Mouse (Mus musculus) layer of hippocampus, adult 18-20 months (tissue): ENCODE measurements around the gene Zrsr1. TPM values are rescaled to one million over a fixed set of nuclear protein-coding genes. Genes with fewer than 3 reads are reported as not detected.

Experiments used
- DNase-seq, 2 experiments: peaks; one replicate each; pipeline ENCODE4 v3.0.0; 2022; ENCODE audit warnings: low spot score in 2 of 2
- long read RNA-seq: library from polyadenylated mRNA; stranded (forward); transcript quantifications from one replicate; pipeline ENCODE4 v2.0.0, GENCODE M21; 2021
- total RNA-seq, 2 experiments: library from RNA; stranded (reverse); gene quantifications; 2 replicates each; pipeline ENCODE4 v1.2.3; 2021

Zrsr1 gene
- total RNA-seq: 10 to 100 TPM; 71.3 to 72.3 TPM
- long read RNA-seq, full-length matches to known transcripts: 51 of 51 reads
- long read RNA-seq, partial matches to known transcripts: 0 of 51 reads
- long read RNA-seq, other reads (novel, unspliced or antisense): 0 of 51 reads

DNA sequence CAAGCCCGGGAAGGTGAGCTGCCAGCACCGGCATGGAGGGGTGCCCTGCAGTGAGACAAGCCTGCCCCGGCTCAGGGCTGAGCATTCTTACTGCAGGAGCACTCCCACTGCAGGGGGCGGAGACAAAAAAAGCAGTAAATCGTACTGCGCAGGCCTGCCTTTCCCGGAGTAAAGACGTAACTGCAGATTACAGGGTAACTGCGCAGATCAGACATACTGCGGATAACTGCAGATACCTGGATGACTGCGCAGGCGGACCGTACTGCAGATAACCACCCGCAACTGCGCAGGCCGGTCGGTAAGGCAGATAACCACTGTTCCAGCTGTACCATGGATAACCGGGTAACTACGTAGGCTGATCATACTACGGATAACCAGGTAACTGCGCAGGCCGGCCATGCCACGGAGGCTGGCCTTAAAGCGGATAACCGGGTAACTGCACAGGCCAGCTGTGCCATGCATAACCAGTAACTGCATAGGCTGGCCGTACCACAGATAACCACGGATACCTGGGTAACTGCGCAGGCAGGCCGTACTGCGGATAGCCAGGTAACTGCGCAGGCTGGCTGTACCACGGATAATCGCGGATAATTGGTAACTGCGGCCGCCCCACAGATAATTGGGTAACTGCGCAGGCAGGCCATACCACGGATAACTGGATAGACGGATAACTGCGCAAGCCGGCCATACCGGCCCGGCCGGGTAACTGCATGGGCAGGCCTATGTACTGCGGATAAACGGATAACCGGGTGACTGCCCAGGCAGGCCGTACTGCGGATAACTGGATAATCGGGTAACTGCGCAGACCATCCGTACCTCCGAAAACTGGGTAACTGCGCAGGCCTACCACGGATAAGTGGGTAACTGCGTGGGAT, at the start of gene Zrsr1:
Gene Zrsr1 (plus strand): TSS at position 171 of the 875 bp plus-strand sequence.
- DNase-seq: peak; percentile 70 to 81

DNA sequence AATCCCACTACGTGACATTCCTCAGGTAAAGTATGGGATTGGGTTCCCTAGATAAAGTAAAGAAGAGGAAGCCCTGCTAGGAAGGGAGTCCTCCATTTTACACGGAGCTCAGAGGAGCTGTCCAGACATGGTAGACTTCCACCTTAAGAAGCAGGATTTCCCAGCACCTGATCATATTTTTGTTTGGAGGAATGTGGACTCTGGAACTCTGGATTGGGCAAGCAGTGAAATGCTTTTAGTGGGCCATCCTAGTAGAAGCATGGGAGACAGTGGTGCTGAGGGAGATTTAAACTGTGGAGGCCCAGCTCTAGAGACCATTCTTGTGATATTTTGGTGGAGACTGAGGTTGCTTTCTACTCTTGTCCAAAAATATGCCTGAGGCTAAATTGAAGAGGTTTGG, 49.3 kb upstream of the Zrsr1 start:
- no peak for DNase-seq

DNA sequence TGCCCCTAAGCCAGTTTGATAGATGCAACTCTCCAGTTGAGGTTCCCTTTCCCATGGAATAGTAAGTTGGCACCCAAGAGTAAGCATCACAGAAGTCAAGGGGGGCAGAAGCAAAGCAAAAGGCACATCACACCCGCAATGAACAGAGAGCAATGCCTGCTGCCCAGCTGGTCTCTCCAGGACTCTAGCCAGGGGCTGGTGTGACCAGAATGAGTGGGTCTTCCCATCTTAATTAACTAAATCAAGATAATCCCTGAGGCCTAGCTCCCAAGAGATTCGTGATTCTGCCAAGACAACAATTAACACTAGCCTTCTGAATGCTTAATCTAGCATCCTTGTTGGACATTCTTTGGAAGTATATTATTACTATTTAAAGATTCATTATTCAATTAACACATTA, 48.2 kb upstream of the Zrsr1 start:
- DNase-seq: no peak

DNA sequence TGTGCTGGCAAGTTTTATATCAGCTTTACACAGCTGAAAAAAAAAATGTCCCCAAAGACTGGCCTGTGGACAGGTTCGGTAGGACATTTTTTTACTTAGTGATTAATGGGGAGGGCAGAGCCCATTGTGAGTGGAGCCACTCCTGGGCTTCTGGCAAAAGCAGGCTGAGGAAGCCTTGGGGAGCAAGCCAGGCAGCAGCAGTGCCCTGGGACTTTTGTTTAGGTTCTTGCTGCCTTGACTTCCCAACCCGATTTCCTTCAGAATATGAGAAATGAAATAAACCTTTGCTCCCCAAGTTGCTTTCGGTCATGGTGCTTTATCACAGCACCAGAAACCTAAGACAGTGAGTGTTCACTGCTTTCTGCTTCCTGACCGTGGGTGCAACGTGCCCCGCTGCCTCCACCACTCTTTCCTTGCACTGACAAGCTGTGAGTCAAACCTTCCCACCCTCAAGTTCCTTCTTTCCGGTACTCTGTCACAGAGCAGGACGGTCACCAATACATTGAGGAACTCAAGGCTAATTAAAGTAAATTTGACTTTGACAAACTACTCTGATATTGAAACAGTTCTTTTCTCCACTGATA, 43.1 kb upstream of the Zrsr1 start:
- DNase-seq: no peak

DNA sequence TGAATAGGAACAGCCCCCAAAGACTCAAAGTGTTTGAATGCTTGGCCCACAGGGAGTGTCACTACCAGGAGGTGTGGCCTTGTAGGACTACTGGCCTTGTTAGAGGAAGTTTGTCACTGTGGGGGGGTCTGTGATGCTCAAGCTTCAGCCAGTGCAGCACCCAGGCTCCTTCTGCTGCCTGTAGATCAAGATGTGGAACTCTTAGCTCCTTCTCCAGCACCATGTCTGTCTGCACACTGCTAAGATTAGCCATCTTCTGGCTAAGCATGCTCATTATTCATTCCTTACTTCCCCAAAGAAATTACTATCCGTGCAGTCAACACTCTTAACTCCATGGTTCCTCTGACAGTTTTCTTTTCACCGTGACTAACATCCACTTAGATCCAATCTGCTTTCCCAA, 41.7 kb upstream of the Zrsr1 start:
- no peak for DNase-seq

DNA sequence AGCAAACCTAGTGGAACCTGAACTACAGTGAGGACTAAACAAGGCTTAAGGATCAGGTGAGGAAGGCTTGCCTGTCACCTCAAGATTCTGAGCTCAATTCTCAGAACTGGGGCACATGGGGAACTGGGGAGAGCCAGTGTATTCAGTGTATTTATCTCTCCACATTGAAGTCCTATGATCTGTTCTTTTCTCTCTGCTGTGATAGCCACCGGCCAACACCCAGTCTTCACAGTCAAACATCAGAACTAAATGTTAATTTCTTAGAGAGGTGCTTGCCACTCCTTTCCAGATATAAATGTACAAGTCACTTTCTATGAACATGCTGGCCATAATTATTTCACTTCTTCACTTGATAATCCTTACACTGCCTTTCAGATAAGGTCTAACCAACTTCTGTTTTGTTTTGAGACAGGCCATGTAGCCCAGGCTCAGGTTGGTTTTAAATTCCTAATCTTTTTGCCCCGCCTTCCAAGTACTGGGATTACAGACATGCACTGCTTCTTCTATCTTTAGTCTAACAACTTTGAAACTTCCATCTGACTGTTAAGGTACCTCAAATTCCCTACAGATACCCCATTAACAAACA, 40.4 kb upstream of the Zrsr1 start:
- DNase-seq: no peak

DNA sequence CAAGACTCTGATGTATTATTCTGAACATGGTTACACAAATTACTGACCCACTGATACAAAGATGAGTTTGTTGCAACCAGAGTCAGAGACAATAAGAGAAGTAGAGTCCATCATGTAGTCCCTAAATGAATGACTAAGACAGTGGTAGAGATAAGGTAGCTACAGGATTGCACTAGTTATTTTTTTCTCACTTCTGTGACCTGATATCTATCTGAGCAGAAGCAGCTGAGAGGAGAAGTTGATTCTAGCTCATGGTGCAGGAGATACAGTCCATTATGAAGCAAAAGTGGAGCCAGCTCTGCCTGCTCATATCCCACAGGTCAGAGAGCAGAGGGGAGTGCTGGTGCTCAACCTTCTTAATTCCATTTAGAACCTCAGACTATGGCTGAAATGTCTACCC, 39.6 kb upstream of the Zrsr1 start:
- no peak for DNase-seq

DNA sequence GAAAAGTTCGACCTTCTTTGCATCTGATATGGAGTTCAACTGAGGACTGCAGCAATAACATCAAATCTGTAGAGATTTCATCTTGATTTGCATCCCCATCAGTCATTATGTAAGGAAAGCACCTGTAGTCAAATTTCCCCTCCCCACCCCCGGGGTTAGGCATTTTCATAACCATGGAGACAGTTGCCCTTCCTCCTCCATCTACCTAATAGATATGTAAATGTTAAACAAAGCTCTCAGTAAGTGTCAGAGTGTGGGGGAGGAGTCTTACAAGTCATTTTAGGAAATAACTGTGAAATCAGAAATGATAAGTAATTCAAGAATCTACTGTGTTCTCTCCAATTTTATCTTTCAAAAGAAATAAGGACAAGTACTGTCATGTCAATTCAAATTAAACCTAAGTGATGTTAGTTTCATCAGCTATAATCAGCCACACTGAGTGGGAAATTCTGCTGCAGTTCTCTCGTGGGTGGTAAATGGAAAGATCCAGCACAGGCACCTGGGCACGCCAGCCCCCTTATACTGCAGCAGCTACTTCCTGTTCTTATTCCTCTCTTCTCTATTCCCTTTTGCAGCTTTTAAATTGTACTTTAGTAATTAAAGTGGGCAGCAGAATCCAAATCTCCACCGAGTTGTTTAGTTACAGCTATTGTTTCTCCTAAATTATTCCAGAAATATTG, 35.2 kb upstream of the Zrsr1 start:
- peak; percentile 8 to 39 for DNase-seq

DNA sequence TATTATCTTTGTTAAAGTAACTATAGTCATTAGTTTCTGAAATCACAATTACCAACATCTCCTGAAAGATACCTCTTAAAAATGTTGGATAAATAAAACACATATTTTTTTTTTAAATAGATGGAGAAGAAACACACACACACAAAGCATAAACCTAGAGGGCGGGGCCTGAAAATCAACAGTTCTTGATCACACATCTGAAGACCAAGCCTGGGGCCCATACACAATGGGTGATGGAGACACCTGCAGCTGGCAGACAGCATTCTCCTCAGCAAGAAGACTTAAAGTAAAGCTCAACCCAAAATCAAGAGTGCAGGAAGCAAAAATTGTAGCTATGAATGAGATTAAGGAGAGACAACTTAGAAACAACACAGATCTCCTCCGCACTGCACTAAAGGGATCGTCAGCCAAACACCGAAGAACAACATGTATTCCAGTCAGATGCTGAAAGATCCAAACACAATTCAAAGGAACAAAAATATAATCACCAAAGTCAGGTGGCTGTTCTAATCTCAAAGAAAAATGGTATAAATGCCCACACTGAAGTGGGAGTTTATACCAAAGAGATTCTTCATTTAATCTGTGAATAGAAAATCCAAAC, 34.0 kb upstream of the Zrsr1 start:
- DNase-seq: peak in 1 of 2 experiments; percentile 22

DNA sequence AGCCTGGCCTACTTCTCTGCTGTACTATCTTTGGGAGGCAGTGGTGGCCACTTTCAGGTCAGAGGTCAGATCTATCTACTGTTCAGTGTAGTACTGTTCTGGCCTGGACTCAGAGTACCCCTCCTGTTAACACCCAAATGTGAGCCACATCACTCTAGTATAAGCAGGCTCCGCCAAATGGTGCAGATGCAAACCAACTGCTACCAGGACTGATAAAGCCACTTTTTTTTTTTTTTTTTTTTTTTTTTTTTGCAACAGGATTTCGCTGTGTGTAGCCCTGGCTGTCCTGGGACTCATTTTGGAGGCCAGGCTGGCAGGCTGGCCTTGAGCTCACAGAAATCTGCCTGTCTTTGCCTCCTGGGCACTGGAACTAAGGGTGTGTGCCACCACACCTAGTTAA, 32.8 kb upstream of the Zrsr1 start:
- DNase-seq: no peak

DNA sequence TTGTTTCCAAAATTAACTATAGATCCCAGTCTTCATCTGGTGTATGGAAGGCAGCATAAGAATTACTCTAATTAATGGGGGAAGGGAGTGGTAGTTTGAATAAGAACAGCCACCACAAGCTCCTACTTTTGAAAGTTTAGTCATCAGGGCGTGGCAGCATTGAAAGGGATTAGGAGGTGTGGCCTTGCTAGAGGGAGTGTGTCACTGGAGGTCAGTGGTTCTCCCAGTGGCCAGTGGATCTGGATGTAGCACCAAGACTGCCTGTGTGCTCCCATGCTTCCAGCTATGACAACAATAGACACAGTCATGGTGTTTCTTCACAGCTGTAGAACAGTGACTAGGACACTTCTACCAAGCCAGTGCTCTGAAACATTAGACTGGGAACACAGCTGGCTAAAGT, 22.7 kb upstream of the Zrsr1 start:
- no peak for DNase-seq

DNA sequence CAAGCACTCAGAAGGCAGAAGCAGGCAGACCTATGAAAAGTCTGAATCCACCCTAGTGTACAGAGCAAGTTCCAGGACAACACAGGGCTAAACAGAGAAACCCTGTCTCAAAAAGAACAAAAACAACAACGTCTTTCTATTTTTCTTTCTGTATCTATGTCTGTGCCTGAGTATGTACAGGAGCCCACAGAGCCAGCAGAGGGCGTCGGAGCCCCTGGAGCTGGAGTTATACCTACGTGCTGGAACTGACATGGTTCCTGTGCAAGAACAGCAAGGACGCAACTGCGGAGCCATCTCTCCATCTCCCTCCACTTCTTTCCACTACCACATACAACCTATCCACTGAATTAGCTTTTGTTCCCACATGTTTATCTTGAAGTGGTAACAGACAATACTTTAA, 21.7 kb upstream of the Zrsr1 start:
- DNase-seq: no peak

DNA sequence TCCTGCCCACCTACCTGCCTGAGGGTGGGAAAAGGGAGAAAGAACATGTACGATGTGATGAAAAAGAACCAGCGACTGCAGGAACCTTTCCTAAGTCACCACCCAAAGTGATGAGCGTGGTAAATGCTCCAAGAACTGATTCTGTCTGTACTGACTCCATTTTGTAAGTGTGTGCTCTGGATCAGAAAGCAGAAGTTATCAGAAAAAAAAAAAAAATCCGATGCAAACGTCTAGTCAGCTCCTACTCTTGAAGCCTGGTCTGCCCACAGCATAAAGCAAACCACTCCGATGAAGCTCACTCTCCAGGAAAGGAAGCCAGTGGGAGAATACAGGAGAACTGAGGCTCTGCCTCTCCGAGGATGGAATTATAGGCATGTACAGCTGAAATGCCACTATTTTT, 19.1 kb upstream of the Zrsr1 start:
- DNase-seq: no peak

DNA sequence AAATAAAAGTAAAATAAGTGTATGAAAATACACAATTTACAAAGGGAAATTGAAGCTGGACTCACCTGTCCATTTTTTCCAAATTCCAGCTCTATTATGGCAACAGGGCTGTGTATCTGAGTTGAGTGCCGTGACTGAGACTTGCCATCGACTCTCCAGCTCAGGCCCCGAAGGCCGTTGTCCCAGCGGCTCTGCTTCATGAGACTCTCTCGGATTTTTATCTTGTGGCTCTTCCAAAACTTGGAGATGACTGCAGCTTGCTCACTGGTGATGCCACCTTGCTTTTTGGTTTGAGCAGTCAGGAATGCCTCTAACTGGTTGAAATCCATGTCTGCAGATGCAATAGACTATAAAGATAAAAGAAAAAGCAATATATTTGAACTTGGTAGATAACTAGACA, 15.5 kb upstream of the Zrsr1 start:
- no peak for DNase-seq

DNA sequence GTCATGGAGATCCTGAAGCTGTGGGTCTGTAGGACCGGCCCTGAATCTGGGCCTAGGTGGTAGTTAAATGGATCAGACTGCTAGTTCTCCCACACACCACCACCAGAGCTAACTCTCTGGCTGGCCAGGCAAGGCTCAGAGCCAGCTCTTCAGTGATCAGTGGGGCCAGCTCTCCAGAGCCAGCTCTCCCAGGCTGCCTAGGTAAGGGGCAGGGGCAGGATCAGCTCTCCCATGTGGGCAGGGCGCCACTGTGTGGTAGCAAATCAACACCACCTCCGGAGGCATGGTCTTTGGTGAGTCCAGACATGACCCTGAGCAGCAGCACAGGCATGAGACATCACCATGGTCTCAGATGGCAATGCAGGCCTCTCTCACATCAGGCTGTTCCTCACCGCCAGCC, 15.0 kb upstream of the Zrsr1 start:
- peak in 1 of 2 experiments; percentile 27 for DNase-seq

DNA sequence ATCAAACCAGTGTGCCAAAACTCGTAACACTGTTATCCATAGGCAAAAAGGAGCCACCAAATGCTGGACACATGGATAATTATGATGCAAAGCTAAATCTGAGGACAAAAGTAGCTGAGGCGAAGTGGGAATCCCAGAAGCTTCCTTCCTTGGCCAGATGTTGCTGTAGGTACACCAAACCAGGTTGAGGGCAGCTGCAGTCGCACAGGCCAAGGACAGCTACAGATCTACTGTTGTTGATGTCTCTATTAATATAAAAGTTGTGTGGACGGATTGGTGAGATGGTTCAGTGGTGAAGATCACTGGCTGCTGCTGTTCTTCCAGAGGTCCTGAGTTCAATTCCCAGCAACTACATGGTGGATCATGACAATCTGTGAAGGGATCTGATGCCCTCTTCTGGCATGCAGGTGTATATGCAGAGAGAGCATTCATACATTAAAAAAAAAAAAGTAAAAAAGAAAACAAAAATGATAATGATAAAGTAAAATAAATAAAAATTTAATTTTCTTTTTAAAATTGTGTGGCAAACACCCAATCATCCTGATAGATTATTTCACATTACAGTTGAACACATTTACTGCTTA, 13.9 kb upstream of the Zrsr1 start:
- no peak for DNase-seq

DNA sequence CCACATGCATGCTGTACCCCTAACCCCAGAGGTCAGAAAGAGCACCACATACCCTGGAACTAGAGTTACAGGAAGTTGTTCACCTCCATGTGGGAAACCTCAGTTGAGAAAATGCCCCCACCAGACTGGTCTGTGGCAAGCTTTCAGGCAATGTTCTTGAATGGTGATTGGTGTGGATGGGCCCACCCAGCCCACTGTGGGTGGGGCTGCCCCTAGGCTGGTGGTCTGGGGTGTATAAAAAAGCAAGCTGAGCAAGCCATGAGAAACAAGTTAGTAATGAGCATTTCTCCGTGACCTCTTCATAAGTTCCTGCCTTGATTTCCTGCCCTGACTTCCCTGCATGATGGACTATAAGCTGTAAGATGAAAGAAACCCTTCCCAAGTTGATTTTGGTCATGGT, 9.7 kb upstream of the Zrsr1 start:
- DNase-seq: no peak

DNA sequence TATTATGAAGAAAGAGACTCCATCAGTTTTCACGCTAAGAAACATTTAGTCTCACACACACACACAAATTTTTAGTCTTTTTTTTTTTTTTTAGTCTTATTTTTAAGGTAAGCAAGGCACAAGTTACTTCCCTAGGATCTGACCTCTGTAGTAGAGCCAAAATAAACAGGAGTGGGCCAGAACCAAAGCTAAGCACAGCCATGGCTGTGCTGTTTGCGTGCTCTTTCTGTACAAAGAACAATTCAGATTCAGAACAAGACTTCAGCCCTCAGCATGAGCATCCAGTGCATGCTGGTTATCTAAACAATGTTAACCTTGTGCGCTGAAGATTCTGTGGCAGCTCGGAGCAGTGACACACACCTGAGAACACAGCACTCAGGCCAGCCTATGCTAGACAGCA, 7.4 kb upstream of the Zrsr1 start:
- no peak for DNase-seq

DNA sequence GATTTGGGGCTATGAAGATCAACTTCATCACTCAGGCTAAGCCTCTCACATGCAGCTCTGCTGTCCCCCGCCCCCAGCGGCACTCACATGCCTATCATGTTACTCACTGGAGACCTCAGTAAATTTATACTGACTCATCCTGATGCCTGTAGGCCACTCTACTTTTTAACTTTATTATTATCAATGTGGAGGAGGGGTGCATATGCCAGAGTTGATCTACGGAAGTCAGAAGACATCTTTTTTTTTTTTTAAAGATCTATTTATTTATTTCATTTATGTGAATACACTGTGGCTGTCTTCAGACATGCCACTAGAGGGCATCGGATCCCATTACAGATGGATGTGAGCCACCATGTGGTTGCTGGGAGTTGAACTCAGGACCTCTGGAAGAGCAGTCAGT, 6.3 kb upstream of the Zrsr1 start:
- DNase-seq: no peak

DNA sequence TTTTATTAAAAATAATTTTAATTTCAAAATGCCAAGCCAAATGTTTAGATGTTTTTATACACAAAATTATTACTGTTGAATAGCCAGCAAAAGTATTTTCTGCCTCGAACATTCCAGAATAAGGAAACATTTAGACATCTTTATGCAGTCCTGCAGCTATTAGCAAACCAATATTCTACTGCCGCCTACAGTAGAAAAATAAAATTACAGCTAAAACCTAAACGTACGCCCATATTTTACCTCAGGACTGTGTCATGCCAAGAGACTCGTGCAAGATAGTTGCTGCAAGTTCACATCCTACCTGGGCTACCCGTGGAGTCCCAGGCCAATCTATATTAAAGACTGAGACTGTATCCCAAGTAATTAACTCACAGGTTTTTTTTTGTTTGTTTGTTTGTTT, 2.3 kb upstream of the Zrsr1 start:
- peak in 1 of 2 experiments; percentile 55 for DNase-seq

DNA sequence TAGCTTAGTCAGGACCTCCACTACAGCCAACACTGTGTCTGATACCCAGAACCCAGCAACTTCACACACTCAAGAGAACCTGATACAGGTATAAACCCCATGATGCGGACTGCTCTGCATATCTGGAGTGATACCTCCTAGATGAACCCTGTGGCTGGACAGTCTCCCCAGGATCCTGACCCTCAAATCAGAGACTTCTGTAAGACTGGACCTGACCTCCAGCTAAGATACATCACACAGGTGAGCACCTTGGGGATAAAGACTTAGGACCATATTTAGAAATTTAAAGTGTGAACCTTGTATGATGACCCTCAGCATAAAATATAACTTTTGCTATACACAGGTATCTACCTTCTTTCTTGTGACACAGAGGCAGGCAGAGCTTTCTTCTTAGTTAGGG, 1.3 kb upstream of the Zrsr1 start:
- DNase-seq: no peak
